Mouse (Mus musculus) MEL-GATA-1-ER (cell line): Measurements from ENCODE around the gene Cadm1.

ENCODE experiments used
- DNase-seq: peaks from one replicate; pipeline ENCODE4 v3.0.0-alpha.2; 2012; ENCODE audit warnings: low read depth; ENCODE audit errors: extremely low read depth

Gene Cadm1

GRCm38 (mm10) chr9:47858778-47859395 is 328.9 kb downstream of the Cadm1 start:
- DNase-seq = no peak

GRCm38 (mm10) chr9:47860994-47861393 is 331.0 kb downstream of the Cadm1 start:
- no peak for DNase-seq

GRCm38 (mm10) chr9:47861783-47862182 is 331.8 kb downstream of the Cadm1 start:
- no peak for DNase-seq

GRCm38 (mm10) chr9:47866001-47866400 is 336.0 kb downstream of the Cadm1 start:
- DNase-seq = no peak

GRCm38 (mm10) chr9:47867474-47867873 is 337.5 kb downstream of the Cadm1 start:
- no peak for DNase-seq

GRCm38 (mm10) chr9:47869661-47870060 is 339.7 kb downstream of the Cadm1 start:
- DNase-seq = no peak

DNA sequence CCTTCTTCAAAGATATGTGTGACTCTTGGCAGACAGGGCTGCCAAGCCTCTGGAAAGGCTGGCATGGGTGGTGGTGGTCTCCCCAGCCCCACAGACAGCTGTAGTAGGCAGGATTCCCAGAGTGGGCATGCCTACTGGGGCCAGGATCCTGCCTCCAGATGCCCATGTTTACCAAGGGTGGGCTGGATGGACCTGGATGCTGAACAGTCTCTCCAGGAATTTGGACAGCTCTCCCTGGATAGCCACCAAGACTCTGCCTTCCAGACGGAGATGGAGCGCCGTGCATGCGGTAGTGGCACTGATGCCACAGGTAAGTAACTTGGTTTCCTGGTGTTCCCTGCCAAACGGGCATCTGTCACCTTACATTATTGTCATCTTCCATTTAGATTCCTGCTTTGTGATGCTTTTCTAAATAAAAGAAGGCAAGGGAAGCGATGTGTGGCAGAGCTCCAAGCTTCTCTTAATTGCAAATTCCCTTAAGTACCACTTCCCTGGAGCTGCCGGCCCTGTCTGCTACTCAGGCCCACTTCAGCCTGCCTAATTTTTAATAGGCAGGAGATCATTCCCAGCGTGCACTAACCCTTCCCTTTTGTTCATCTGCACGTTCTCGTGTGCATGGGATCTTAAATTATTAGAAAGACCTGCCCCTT is 346.7 kb downstream of the Cadm1 start:
- DNase-seq = no peak

- DNase-seq = no peak
Observed at GRCm38 (mm10) chr9:47880171-47880570, 350.2 kb downstream of the Cadm1 start.

DNA sequence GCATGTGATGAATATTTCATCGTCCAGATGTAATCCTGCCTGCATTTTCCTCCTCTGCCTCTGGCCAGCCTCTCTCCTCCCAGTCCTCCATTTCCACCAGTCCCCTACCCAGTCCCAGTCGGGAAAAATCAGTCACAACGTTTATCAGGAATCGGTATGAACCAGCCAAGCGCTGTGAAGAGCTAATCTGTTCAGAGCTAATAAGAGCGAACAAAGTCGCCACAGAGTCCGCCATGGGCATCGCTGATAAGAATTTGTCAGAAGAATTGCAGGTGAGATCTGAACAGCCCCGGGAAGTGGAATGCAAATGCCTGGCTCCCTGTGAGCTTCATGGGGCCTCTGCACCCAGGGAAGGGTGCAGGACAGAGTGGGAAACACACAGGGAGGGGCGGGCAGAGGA is 352.4 kb downstream of the Cadm1 start:
- no peak for DNase-seq

DNA sequence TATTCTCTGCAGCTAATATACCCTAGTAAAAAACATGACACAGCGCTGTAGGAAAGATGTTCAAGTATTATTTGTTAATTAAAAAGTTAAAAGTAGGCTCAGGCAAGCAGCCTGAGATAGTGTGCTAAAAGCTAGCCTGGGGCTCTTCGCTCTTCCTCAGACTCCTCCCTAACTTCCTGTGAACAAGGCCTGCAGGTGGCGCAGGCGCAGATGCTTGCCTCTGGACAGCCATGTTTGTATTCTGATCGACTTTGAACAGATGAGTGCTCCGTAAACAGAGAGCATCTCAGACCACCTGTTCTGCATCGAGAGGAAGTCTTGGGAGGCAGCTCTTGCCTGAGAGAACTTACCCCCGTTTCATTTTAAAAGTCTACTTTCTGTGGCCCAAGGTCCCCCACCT is 361.7 kb downstream of the Cadm1 start:
- no peak for DNase-seq

- no peak for DNase-seq
Observed at GRCm38 (mm10) chr9:47892995-47893394, 363.0 kb downstream of the Cadm1 start.

DNA sequence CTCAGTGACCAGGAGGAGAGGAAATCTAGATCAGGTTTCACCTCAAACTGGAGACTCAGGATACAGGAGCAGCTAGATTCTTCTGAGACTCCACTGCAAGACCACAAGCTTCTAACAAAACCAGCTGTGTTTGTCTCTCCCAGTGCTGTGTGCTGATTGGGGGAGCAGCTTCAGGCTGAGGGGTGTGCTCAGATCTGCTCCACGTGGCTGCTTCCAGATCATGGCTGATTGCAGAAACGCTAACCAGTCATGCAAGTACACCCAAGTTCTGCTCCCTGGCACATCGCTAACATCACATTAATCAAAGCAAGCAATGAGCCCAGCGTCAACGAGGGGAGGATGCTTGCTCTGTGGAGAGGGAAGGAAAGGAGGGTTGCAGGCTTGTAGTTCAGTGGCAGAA is 364.1 kb downstream of the Cadm1 start:
- no peak for DNase-seq

DNA sequence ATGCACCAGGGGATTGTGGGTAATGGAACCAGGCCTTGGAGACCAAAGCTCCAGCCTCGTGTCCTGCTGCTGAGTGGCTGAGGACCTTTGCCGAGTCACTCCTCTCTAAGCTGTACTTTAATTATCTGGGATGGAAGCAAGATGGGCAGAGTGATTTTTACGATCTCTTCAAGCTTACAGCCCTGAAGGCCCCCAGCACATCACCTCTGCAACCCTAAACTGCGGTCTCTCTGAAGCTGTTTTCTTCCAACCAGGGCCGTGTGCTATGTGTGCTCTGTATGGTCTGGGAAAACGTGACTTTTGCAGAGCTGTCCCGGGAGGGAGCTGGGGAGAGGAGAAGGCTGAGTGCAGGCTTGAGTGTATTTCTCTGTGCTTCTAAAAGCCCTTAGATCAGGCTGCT is 364.7 kb downstream of the Cadm1 start:
- DNase-seq = no peak

DNA sequence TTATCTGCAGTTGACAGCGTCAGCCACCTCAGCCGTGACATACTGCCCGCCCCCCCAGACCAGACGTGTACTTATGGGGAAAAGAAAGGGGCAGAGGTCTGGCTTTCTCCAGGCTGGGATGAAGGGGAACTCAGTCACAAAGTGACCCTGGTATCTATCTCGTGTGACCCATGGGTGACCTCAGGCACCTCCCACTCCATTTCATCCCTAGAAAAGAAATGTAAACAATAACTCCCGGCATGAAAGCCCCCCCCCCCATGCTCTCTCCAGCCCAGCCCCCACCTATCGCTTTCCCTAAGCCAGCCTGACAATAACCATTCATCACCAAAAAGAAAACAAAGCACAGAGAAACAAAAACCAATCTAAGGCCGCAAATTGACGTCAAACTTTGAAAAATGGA is 365.1 kb downstream of the Cadm1 start:
- no peak for DNase-seq

DNA sequence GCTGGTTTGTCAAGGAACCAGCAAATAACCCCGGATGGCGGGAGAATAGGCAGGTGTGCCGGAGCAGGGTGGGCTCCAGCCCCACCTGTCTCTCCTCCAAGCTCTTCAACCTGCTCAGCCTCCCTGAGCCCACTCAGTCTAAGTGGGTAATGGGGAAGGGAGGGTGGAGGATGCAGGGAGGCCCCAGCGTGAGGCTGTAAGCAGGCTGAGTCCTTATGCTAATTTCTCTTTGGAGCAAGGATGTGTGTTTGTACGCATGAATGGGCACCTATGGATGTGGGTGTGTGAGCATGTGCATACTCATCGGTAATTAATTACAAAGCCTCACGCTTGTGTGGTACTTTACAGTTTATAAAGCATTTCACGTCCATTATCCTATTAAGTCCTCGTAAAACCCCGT is 370.8 kb downstream of the Cadm1 start:
- DNase-seq = no peak

DNA sequence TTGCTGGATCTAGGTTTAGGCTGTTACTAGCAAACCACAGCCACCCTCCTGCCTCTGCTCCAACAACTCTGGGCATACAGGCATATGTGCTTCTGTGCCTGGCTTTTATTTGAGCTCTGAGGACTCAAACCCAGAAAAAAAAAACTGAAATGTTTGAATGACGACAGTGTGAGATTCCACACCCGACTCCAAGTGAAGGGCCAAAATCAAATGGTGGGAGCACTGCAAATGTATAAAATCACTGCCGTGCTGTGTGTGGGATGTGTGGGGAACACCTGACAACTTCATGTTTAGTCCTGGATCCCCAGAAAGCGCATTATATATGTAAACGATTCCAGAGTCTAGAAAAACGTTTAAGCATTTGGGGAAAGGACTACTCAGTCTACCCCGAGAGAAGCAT is 373.7 kb downstream of the Cadm1 start:
- DNase-seq = no peak

DNA sequence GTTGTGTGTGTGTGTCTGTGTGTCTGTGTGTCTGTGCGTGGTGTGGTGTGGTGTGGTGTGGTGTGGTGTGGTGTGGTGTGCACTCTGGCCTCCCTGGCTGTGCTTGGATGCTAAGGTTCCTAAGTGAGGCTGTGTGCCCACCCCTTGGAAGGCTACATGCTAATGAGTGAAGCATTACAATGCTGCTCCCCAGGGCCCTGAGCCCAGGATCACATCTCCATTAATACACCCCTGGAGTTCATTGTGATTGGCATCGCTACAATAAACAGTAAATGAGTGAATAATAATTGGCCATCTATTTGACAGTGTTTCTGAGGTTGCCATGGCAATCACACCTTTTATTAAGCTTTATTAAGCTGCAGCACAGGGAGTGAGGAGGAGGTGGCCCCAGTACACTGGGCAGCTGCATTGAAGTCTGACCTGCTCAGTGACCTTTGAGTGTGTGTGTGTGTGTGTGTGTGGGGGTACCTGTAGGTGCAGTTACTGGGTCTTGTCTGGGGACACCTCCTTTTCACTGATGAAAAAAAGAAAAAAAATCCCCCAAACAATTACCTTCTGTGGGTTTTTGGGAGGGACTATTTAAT is 374.5 kb downstream of the Cadm1 start:
- DNase-seq = no peak

- no peak for DNase-seq
Observed at GRCm38 (mm10) chr9:47906521-47906920, 376.5 kb downstream of the Cadm1 start.
